Mouse (Mus musculus): ENCODE measurements around the gene Izumo2. TPM values are rescaled to one million over a fixed set of nuclear protein-coding genes. Genes with fewer than 3 reads are reported as not detected.

The Izumo2 gene
- not detected for total RNA-seq (2023)

DNA sequence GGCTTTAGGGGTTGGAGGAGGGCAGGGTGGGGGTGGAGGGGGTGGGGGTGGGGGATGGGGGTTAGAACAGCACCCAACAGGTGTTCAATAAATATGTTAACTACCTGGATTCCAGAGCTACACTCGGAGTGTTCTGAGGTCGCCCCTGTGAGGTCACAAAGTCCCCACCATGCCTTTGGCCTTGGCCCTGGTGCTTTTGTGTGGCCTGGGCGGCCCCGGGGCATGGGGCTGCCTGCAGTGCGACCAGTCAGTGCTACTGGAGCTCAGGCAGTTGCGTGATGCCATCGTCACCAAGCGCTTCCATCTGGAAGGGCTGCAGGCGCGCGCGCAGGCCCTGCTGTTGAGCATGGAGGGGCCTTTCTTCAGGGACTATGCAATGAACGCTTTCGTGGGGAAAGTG, at the start of gene Izumo2:
Gene Izumo2 (plus strand): TSS at position 169 of the 400 bp plus-strand sequence.

DNA sequence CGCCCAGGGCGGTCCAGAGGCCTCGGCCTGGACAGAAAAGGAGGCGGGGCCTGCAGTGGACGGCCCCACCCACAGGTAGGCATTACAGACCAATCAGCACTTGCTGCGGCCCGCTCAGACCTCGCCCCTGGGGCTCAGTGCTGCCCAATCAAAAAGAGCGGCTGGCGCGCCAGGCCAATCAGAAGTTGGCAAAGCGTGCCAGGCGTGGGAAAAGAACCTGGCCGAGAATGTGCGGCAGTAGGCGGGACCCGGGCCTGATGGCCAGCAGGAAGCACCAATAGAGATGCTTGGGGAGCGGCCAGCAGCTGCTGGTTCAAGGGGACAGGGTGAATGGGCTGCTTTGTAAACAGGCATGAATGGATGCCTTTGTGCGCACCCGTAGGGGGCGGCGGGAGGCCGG, 37.7 kb upstream of the Izumo2 start, which contains the start of gene Myh14:
Gene Myh14 (minus strand): TSS at position 41 of the 400 bp plus-strand sequence.

DNA sequence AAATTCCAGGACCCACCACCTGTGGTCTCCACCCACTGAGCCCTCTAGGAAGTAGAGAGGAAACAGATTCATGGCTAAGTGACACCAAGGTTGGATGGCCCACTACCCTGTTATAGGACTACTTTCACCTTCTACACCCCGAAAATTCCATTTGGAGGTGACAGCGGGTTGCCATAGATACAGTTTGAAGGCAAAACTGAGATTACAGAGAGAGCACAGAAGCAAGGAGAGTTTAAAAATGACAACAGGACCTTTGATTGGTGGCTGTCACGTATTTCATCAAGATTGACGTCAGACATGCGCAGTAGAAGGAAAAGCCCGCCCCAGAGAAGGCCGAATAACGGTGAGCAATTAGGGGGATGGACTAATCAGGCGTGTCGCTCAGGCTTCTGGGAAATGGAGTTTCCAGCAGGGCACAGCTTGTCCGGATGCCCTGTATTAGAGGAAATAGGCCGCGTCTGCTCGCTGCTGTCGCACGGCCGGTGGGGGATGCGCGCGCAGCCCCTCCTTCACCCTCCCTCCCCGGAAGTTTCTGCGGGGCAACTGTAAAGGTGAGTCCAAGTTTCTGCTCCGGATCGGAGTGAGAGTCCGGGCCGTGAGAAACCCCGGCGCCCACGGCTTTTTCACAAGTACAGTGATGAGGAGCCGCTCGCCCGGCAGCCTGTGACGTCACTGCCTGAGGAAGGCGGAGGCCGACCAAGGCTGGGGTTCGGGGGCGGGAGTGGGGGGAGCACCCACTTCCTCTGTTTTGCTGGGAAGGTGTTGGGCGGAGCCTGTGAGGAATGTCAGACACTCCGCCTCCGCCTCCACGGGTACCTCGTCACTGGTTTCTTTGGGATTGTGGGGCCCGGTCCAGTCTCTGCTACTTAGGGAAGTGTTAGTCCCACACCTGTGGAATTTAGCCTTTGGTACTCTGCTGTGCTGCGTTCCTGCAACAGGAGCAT, 39.8 kb downstream of the Izumo2 start, which contains the start of gene Vrk3:
Gene Vrk3 (plus strand): TSS at position 313 of the 944 bp plus-strand sequence.

DNA sequence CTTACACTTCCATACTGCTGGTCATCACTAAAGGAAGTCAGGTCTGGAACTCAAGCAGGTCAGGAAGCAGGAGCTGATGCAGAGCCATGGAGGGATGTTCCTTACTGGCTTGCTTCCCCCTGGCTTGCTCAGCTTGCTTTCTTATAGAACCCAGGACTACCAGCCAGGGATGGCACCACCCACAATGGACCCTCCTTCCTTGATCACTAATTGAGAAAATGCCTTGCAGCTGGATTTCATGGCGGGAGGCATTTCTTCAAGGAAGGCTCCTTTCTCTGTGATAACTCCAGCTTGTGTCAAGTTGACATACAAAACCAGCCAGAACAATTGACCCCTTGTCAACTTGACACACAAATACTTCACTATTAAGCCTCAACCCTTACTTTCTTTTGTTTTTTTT, 42.4 kb downstream of the Izumo2 start, which contains the start of gene Zfp473:
Gene Zfp473 (minus strand): TSS at position 101 of the 400 bp plus-strand sequence.

Other genes starting within 250 kb of the Izumo2 start
- gene Aspdh, start 243.4 kb upstream of the Izumo2 start, total RNA-seq (2023), result not detected
- 62.3 TPM for gene Josd2, start 240.8 kb upstream of the Izumo2 start, total RNA-seq (2023)
- 84.1 TPM for gene Emc10, start 212.2 kb upstream of the Izumo2 start, total RNA-seq (2023)
- 6.6 TPM for gene Fam71e1, start 212.2 kb upstream of the Izumo2 start, total RNA-seq (2023)
- gene Mybpc2, start 184.1 kb upstream of the Izumo2 start, total RNA-seq (2023), result 0.56 TPM
- 15.9 TPM for gene Spib, start 176.7 kb upstream of the Izumo2 start, total RNA-seq (2023)
- 38.5 TPM for gene Pold1, start 159.9 kb upstream of the Izumo2 start, total RNA-seq (2023)
- 315 TPM for gene Nr1h2, start 154.8 kb upstream of the Izumo2 start, total RNA-seq (2023)
- gene Napsa, start 136.4 kb upstream of the Izumo2 start, total RNA-seq (2023), result 21.3 TPM
- 1.6 TPM for gene Kcnc3, start 118.1 kb upstream of the Izumo2 start, total RNA-seq (2023)
- gene Myh14, start 37.9 kb upstream of the Izumo2 start, total RNA-seq (2023), result 0.35 TPM
- 99.4 TPM for gene Vrk3, start 39.7 kb downstream of the Izumo2 start, total RNA-seq (2023)
- 0.86 TPM for gene Zfp473, start 42.3 kb downstream of the Izumo2 start, total RNA-seq (2023)
- 42.8 TPM for gene Nup62, start 107.3 kb downstream of the Izumo2 start, total RNA-seq (2023)
- 3.2 TPM for gene Il4i1, start 107.6 kb downstream of the Izumo2 start, total RNA-seq (2023)
- gene Atf5, start 107.9 kb downstream of the Izumo2 start, total RNA-seq (2023), result 7.2 TPM
- 47.9 TPM for gene Akt1s1, start 140.2 kb downstream of the Izumo2 start, total RNA-seq (2023)
- 92.5 TPM for gene Tbc1d17, start 140.3 kb downstream of the Izumo2 start, total RNA-seq (2023)
- 62.0 TPM for gene Pnkp, start 148.4 kb downstream of the Izumo2 start, total RNA-seq (2023)
- 27.8 TPM for gene Ptov1, start 161.0 kb downstream of the Izumo2 start, total RNA-seq (2023)
- gene Med25, start 184.0 kb downstream of the Izumo2 start, total RNA-seq (2023), result 77.4 TPM
- 17.6 TPM for gene Fuz, start 187.3 kb downstream of the Izumo2 start, total RNA-seq (2023)
- gene Ap2a1, start 220.8 kb downstream of the Izumo2 start, total RNA-seq (2023), result 71.8 TPM
- 0.33 TPM for gene Tsks, start 234.5 kb downstream of the Izumo2 start, total RNA-seq (2023)